Mouse (Mus musculus): Measurements from ENCODE around the gene Trmt112. TPM values are rescaled to one million over a fixed set of nuclear protein-coding genes. Genes with fewer than 3 reads are reported as not detected.

The Trmt112 gene
- polyA plus RNA-seq, 1 experiment from 2014 or later: 159 TPM

DNA sequence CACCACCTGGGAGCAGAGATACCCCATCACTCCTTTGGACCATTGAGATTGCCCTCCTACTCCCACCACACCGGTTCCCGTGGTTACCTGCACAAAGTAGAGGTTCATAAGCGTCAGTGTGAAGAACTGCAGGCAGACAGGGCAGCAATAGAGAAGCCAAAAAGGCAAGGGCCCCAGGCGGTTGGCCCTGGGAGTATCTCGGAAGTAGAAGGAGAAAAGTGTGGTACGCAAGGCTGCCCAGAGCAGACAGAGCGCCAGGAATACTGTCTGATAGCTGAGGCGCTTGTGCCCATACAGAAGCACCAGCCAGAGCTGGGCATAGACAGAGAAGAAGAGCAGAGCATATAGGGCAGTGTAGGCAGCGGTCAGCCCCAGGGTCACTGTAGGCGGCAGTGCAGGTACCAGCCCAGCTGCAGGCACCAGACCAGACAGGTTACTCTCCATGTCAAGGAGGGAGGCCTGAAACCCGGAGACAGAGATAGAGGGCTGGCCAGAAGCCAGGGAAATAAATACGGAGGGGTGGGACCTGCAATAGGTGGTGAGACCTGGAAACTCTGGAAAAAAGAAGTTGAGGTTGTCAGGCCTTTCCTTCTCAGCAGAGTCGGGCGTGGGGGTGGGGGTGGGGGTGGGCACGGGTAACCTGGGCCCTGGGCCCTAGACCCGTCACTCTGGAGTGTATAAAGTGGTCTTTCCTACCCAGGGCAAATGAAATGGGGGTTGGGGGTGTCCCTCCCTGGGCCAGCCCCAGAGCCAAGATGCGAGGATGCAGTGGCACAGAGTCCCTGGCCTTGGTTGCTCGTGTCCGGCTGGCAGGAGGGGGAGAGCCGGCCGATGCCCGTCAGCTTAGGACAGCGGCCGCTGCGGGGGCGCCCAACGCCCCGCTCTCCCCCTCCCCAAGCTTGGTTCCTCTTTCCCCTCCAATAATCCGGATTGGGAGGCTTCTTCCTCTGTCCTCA, 31.2 kb downstream of the Trmt112 start:
- H3K27ac ChIP-seq (replicated peaks; ENCODE audit: low read depth, low read length): peak overlapping the region; percentile 35; the same call in 1 of the 2 replicates
- ATAC-seq (replicated peaks; ENCODE audit: insufficient number of reproducible peaks, low FRiP score, low TSS enrichment, low read depth) (peak; percentile 40; the same call in 1 of the 2 replicates), DNase-seq (ENCODE audit: low spot score) (no peak)
- peaks cover 6% of the 10 kb centered on the region; the same call in 1 of the 2 replicates for H3K27me3 ChIP-seq (ENCODE audit: control insufficient read depth, insufficient read depth, low read length)
- peak overlapping the region; percentile 80 for H3K9ac ChIP-seq (replicated peaks; ENCODE audit: low read length)
- no peaks in the 10 kb centered on the region for H3K9me3 ChIP-seq (replicated peaks; ENCODE audit: control insufficient read depth, low read length)
- H3K4me2 ChIP-seq (ENCODE audit: low read depth, low read length): peak overlapping the region; percentile 98
- 21% methylated on average over 27 of the region's 29 CpGs for WGBS
- no peaks in the 10 kb centered on the region for H3K4me1 ChIP-seq (ENCODE audit: control insufficient read depth, insufficient read depth, low read length)
- no peaks in the 10 kb centered on the region for H3K36me3 ChIP-seq (replicated peaks; ENCODE audit: control insufficient read depth, insufficient read depth, low read depth, low read length)
- peak overlapping the region; percentile 80 for H3K4me3 ChIP-seq (ENCODE audit: low read depth, low read length)

- Histone ChIP-seq H3K9me3 (replicated peaks; ENCODE audit: control insufficient read depth, low read length) (no peaks in the 10 kb centered on the region), H3K27me3 (ENCODE audit: control insufficient read depth, insufficient read depth, low read length) (no peaks in the 10 kb centered on the region), H3K36me3 (replicated peaks; ENCODE audit: control insufficient read depth, insufficient read depth, low read depth, low read length) (no peaks in the 10 kb centered on the region), H3K27ac (replicated peaks; ENCODE audit: low read depth, low read length) (peak within 1 kb of the TSS; percentile 91), H3K4me1 (ENCODE audit: control insufficient read depth, insufficient read depth, low read length) (no peaks in the 10 kb centered on the region), H3K9ac (replicated peaks; ENCODE audit: low read length) (peak within 1 kb of the TSS; percentile 93), H3K4me2 (ENCODE audit: low read depth, low read length) (peak within 1 kb of the TSS; percentile 98), H3K4me3 (ENCODE audit: low read depth, low read length) (peak within 1 kb of the TSS; percentile 80)
- peak; percentile 95 for DNase-seq (ENCODE audit: low spot score)
- peak; percentile 71 for ATAC-seq (replicated peaks; ENCODE audit: insufficient number of reproducible peaks, low FRiP score, low TSS enrichment, low read depth)
- WGBS: under 1% methylated on average over 81 of the region's 83 CpGs
Observed at GRCm38 (mm10) chr19:6941372-6942248, 32.1 kb downstream of the Trmt112 start, which contains the start of gene Bad. TSS of gene Bad (plus strand) at chr19:6941861.

- DNase-seq (ENCODE audit: low spot score) (peak; percentile 91), ATAC-seq (replicated peaks; ENCODE audit: insufficient number of reproducible peaks, low FRiP score, low TSS enrichment, low read depth) (peak; percentile 76)
- peak within 1 kb of the TSS; percentile 91 for H3K27ac ChIP-seq (replicated peaks; ENCODE audit: low read depth, low read length)
- no peaks in the 10 kb centered on the region for H3K9me3 ChIP-seq (replicated peaks; ENCODE audit: control insufficient read depth, low read length)
- no peaks in the 10 kb centered on the region for H3K4me1 ChIP-seq (ENCODE audit: control insufficient read depth, insufficient read depth, low read length)
- H3K9ac ChIP-seq (replicated peaks; ENCODE audit: low read length): peak within 1 kb of the TSS; percentile 93
- peak within 1 kb of the TSS; percentile 98 for H3K4me2 ChIP-seq (ENCODE audit: low read depth, low read length)
- H3K36me3 ChIP-seq (replicated peaks; ENCODE audit: control insufficient read depth, insufficient read depth, low read depth, low read length): no peaks in the 10 kb centered on the region
- peak within 1 kb of the TSS; percentile 80 for H3K4me3 ChIP-seq (ENCODE audit: low read depth, low read length)
- H3K27me3 ChIP-seq (ENCODE audit: control insufficient read depth, insufficient read depth, low read length): no peaks in the 10 kb centered on the region
- under 1% methylated on average over 27 of the region's 27 CpGs for whole genome bisulfite sequencing
Observed at GRCm38 (mm10) chr19:6942249-6942691, 32.8 kb downstream of the Trmt112 start, which contains the start of gene Gpr137. TSS of gene Gpr137 (minus strand) at chr19:6942480.

DNA sequence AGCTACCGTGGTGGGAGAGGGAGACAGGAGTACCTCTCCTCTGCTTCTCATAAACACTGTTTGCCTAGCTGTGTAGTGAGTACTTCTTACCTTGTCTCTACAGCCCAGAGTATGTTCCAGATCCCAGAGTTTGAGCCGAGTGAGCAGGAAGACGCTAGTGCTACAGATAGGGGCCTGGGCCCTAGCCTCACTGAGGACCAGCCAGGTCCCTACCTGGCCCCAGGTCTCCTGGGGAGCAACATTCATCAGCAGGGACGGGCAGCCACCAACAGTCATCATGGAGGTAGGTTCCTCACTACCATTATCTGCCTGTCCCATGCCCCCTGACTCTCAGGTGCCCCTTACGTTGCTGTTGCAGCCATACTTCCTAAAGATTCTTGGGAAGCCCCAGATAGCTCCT, 33.3 kb downstream of the Trmt112 start:
- H3K9ac ChIP-seq (replicated peaks; ENCODE audit: low read length): peak overlapping the region; percentile 93
- DNase-seq (ENCODE audit: low spot score): no peak
- 22% methylated on average over 5 of the region's 5 CpGs for WGBS
- no peaks in the 10 kb centered on the region for H3K4me1 ChIP-seq (ENCODE audit: control insufficient read depth, insufficient read depth, low read length)
- no peaks in the 10 kb centered on the region for H3K9me3 ChIP-seq (replicated peaks; ENCODE audit: control insufficient read depth, low read length)
- H3K4me3 ChIP-seq (ENCODE audit: low read depth, low read length): peak overlapping the region; percentile 80
- ATAC-seq (replicated peaks; ENCODE audit: insufficient number of reproducible peaks, low FRiP score, low TSS enrichment, low read depth): no peak
- no peaks in the 10 kb centered on the region for H3K36me3 ChIP-seq (replicated peaks; ENCODE audit: control insufficient read depth, insufficient read depth, low read depth, low read length)
- no peaks in the 10 kb centered on the region for H3K27me3 ChIP-seq (ENCODE audit: control insufficient read depth, insufficient read depth, low read length)
- peak overlapping the region; percentile 98 for H3K4me2 ChIP-seq (ENCODE audit: low read depth, low read length)
- peak overlapping the region; percentile 91; the same call in 1 of the 2 replicates for H3K27ac ChIP-seq (replicated peaks; ENCODE audit: low read depth, low read length)

GRCm38 (mm10) chr19:6943709-6944108, 34.2 kb downstream of the Trmt112 start:
- WGBS: 88% methylated on average over 6 of the region's 6 CpGs
- Histone ChIP-seq H3K9ac (replicated peaks; ENCODE audit: low read length) (no peak overlapping the region), H3K36me3 (replicated peaks; ENCODE audit: control insufficient read depth, insufficient read depth, low read depth, low read length) (no peaks in the 10 kb centered on the region), H3K4me2 (ENCODE audit: low read depth, low read length) (no peak overlapping the region), H3K9me3 (replicated peaks; ENCODE audit: control insufficient read depth, low read length) (no peaks in the 10 kb centered on the region), H3K27ac (replicated peaks; ENCODE audit: low read depth, low read length) (no peak overlapping the region), H3K27me3 (ENCODE audit: control insufficient read depth, insufficient read depth, low read length) (no peaks in the 10 kb centered on the region), H3K4me1 (ENCODE audit: control insufficient read depth, insufficient read depth, low read length) (no peaks in the 10 kb centered on the region), H3K4me3 (ENCODE audit: low read depth, low read length) (no peak overlapping the region)
- DNase-seq (ENCODE audit: low spot score): no peak
- ATAC-seq (replicated peaks; ENCODE audit: insufficient number of reproducible peaks, low FRiP score, low TSS enrichment, low read depth): no peak

DNA sequence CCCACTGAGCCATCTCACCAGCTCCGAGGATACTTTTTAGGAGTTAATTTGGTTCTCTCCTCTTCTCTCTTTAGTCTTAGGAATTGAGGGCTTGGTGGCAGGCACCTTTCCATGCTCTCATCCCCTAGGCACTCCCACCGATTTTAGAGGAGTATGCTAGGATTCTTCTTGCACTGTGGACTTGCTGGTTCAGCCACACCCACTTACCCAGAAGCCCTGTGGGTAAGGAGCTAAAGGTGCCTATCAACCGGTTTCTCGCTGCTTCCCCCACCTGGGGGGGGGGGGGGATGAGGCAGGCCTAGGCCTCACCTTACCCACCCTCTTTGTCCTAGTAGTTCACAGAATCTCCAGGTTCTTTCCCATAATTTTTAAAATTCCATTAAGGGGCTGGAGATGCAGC, 38.2 kb downstream of the Trmt112 start:
- Histone ChIP-seq H3K27me3 (ENCODE audit: control insufficient read depth, insufficient read depth, low read length) (no peaks in the 10 kb centered on the region), H3K9me3 (replicated peaks; ENCODE audit: control insufficient read depth, low read length) (no peaks in the 10 kb centered on the region), H3K4me2 (ENCODE audit: low read depth, low read length) (no peak overlapping the region), H3K4me3 (ENCODE audit: low read depth, low read length) (no peak overlapping the region), H3K27ac (replicated peaks; ENCODE audit: low read depth, low read length) (no peak overlapping the region), H3K9ac (replicated peaks; ENCODE audit: low read length) (no peak overlapping the region), H3K4me1 (ENCODE audit: control insufficient read depth, insufficient read depth, low read length) (peaks cover 5% of the 10 kb centered on the region), H3K36me3 (replicated peaks; ENCODE audit: control insufficient read depth, insufficient read depth, low read depth, low read length) (no peaks in the 10 kb centered on the region)
- whole genome bisulfite sequencing: 43% methylated on average over 4 of the region's 4 CpGs
- DNase-seq (ENCODE audit: low spot score) (no peak), ATAC-seq (replicated peaks; ENCODE audit: insufficient number of reproducible peaks, low FRiP score, low TSS enrichment, low read depth) (no peak)

DNA sequence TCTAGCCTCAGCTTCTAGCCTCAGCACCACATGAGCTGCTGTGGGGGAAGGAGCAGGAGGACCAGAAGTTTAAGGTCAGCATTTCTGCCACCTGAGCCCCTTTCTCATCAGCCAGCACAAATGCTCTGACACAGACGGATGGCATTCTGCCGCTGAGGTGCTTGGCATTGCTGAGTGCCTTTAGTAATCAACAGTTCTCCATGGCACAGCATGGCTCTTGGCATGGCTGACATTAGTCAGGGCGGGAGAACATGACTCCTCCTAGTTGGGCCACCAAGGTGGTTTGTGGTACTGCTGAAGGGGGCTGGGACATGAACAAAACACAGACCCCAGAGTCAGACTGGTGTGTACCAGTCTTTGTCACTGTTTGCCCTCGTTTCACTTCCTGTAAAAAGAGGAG, 38.7 kb downstream of the Trmt112 start:
- ATAC-seq (replicated peaks; ENCODE audit: insufficient number of reproducible peaks, low FRiP score, low TSS enrichment, low read depth) (no peak), DNase-seq (ENCODE audit: low spot score) (no peak)
- no peak overlapping the region for H3K9ac ChIP-seq (replicated peaks; ENCODE audit: low read length)
- H3K9me3 ChIP-seq (replicated peaks; ENCODE audit: control insufficient read depth, low read length): no peaks in the 10 kb centered on the region
- H3K27me3 ChIP-seq (ENCODE audit: control insufficient read depth, insufficient read depth, low read length): no peaks in the 10 kb centered on the region
- 83% methylated on average over 4 of the region's 4 CpGs for WGBS
- no peak overlapping the region for H3K4me3 ChIP-seq (ENCODE audit: low read depth, low read length)
- no peak overlapping the region for H3K27ac ChIP-seq (replicated peaks; ENCODE audit: low read depth, low read length)
- peaks cover 6% of the 10 kb centered on the region for H3K4me1 ChIP-seq (ENCODE audit: control insufficient read depth, insufficient read depth, low read length)
- no peak overlapping the region for H3K4me2 ChIP-seq (ENCODE audit: low read depth, low read length)
- no peaks in the 10 kb centered on the region for H3K36me3 ChIP-seq (replicated peaks; ENCODE audit: control insufficient read depth, insufficient read depth, low read depth, low read length)

Measured in embryonic facial prominence, embryonic 11.5 days (tissue).